Mouse (Mus musculus) liver, postnatal 0 days (tissue): ENCODE data around the gene Bcl2l2.

Experiments
- CTCF ChIP-seq: sonication (generic); IDR thresholded peaks from 2 replicates; pipeline ENCODE4 v1.5.1; 2016; ENCODE audit warnings: antibody characterized with exemption, low read depth
- EP300 ChIP-seq: IDR thresholded peaks from 2 replicates; pipeline ENCODE4 v1.6.1; 2016; ENCODE audit warnings: antibody characterized with exemption, low read depth, mild to moderate bottlenecking

GRCm38 (mm10) chr14:54892200-54892599, 9.0 kb downstream of the Bcl2l2 start, which contains the start of gene Pabpn1:
- TF ChIP-seq CTCF (no peak), EP300 (no peak)
